Mouse (Mus musculus) limb, embryonic 11.5 days (tissue): ENCODE data around the gene Runx1. TPM values are rescaled to one million over a fixed set of nuclear protein-coding genes. Genes with fewer than 3 reads are reported as not detected.

Source experiments
- ATAC-seq: fragments of 200-750 bp; cut with Nextera tagmentation; 2 replicates; pipeline ENCODE4 v1.8.0; 2017; ENCODE audit warnings: low read depth; ENCODE audit not compliant: insufficient number of reproducible peaks, low FRiP score, low TSS enrichment
- DNase-seq: peaks from one replicate; pipeline ENCODE4 v3.0.0-alpha.2; 2015; ENCODE audit warnings: low spot score
- H3K27ac ChIP-seq: fragments of 300-500 bp; sonication (generic); replicated peaks from 2 replicates; pipeline ENCODE4 v1.5.1; 2014; ENCODE audit warnings: low read depth, mild to moderate bottlenecking, low read length
- H3K27me3 ChIP-seq: fragments of 300-500 bp; sonication (generic); 2 replicates; pipeline ENCODE4 v1.6.1; 2014; ENCODE audit warnings: mild to moderate bottlenecking, low read length, mixed read lengths; ENCODE audit not compliant: control insufficient read depth, insufficient read depth
- H3K36me3 ChIP-seq: fragments of 300-500 bp; sonication (generic); 2 replicates; pipeline ENCODE4 v1.6.1; 2014; ENCODE audit warnings: mild to moderate bottlenecking, low read length, moderate library complexity, mixed read lengths; ENCODE audit not compliant: control insufficient read depth, insufficient read depth
- H3K4me1 ChIP-seq: fragments of 300-500 bp; sonication (generic); 2 replicates; pipeline ENCODE4 v1.6.1; 2014; ENCODE audit warnings: low read length, mixed read lengths; ENCODE audit not compliant: control insufficient read depth, insufficient read depth
- H3K4me2 ChIP-seq: fragments of 300-500 bp; sonication (generic); 2 replicates; pipeline ENCODE4 v1.6.1; 2014; ENCODE audit warnings: low read depth, mild to moderate bottlenecking, moderate library complexity; ENCODE audit not compliant: severe bottlenecking
- H3K4me3 ChIP-seq: fragments of 300-500 bp; sonication (generic); 2 replicates; pipeline ENCODE4 v1.5.1; 2014; ENCODE audit warnings: low read depth, low read length
- H3K9ac ChIP-seq: fragments of 300-500 bp; sonication (generic); 2 replicates; pipeline ENCODE4 v1.6.1; 2014; ENCODE audit warnings: mild to moderate bottlenecking, low read length
- H3K9me3 ChIP-seq: fragments of 300-500 bp; sonication (generic); 2 replicates; pipeline ENCODE4 v1.6.1; 2016; ENCODE audit warnings: low read length; ENCODE audit not compliant: control insufficient read depth
- WGBS: fragments of 180-500 bp; shearing (Covaris S2); extraction: QIAGEN DNeasy Blood & Tissue Kit; methylation state at CpG from one replicate; pipeline ENCODE4 v1.1.7; 2014; 5-methylcytosine and 5-hydroxymethylcytosine counted together
- polyA plus RNA-seq: library from polyadenylated mRNA; unstranded; fragments of >200 nt; fragmentation: Nextera tagmentation; extraction: Ambion mirVana; gene quantifications from 2 replicates; pipeline ENCODE4 v1.2.1, GENCODE M21; 2014

The Runx1 gene
- polyA plus RNA-seq, 1 experiment from 2014 or later, result 2.7 TPM

DNA sequence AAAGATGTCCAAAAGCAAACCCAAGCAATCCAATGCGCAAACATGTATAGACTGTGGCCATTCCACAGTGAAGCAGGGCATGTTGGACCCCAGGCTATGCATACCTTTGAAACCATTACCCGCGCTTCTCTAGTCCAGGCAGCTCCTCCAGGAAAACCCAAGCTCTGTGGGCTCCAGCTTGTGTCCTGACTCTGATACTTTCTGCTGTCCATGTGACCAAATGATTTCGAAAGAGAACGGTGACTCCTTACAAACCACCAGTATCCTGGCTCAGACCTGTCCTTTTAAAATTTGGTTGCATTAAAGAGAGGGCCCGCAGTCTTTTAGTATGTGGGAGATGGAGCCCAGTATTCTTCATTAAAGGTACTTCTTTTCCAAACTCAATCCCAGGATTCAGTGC lies 234.2 kb downstream of the Runx1 start:
- ATAC-seq (no peak), DNase-seq (no peak)
- H3K27me3 ChIP-seq, result no peaks in the 10 kb centered on the region
- H3K4me2 ChIP-seq, result no peak overlapping the region
- peaks cover 4% of the 10 kb centered on the region; the same call in 1 of the 2 replicates for H3K4me1 ChIP-seq
- no peaks in the 10 kb centered on the region for H3K36me3 ChIP-seq
- H3K9ac ChIP-seq, result no peak overlapping the region
- H3K9me3 ChIP-seq, result no peaks in the 10 kb centered on the region
- no peak overlapping the region for H3K27ac ChIP-seq
- H3K4me3 ChIP-seq, result no peak overlapping the region
- 80% methylated on average over 6 of the region's 6 CpGs for WGBS

GRCm38 (mm10) chr16:92587836-92588235 lies 238.1 kb downstream of the Runx1 start:
- Histone ChIP-seq H3K27me3 (no peaks in the 10 kb centered on the region), H3K9me3 (no peaks in the 10 kb centered on the region), H3K4me1 (peaks cover 4% of the 10 kb centered on the region; the same call in 1 of the 2 replicates), H3K27ac (no peak overlapping the region), H3K4me2 (no peak overlapping the region), H3K36me3 (no peaks in the 10 kb centered on the region), H3K9ac (no peak overlapping the region), H3K4me3 (no peak overlapping the region)
- DNase-seq (no peak), ATAC-seq (no peak)
- WGBS, result 90% methylated on average over 4 of the region's 4 CpGs

GRCm38 (mm10) chr16:92581767-92582166 lies 244.2 kb downstream of the Runx1 start:
- 80% methylated on average over 10 of the region's 10 CpGs for WGBS
- DNase-seq (no peak), ATAC-seq (0 out of 2 replicates have a peak, but pooled peaks have one; percentile 3)
- Histone ChIP-seq H3K27me3 (no peaks in the 10 kb centered on the region), H3K9me3 (no peaks in the 10 kb centered on the region), H3K4me2 (no peak overlapping the region), H3K4me3 (no peak overlapping the region), H3K9ac (no peak overlapping the region), H3K36me3 (no peaks in the 10 kb centered on the region), H3K27ac (no peak overlapping the region), H3K4me1 (no peaks in the 10 kb centered on the region)

DNA sequence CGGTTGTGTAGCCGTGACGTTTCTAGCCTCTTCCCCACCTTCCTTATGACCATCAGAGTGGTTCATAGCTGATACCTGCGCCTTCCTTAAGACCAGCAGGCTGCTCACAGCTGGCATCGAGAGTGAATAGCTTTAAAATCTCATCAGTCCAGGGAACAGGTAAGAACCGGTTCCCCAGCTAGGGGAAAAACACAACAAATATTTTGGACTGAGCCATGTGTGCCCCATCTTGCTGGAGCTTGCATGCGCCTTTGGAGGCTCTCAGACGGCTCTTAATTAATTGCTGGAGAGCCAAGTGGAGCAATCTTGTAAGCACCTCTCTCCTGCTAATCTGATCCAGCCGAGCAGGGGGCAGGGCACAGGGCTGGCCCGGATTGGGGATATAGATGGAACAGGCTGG lies 245.0 kb downstream of the Runx1 start:
- DNase-seq, result no peak
- H3K4me3 ChIP-seq, result no peak overlapping the region
- H3K4me1 ChIP-seq, result no peaks in the 10 kb centered on the region
- H3K9me3 ChIP-seq, result no peaks in the 10 kb centered on the region
- 57% methylated on average over 10 of the region's 10 CpGs for WGBS
- no peaks in the 10 kb centered on the region for H3K36me3 ChIP-seq
- no peak overlapping the region for H3K27ac ChIP-seq
- H3K4me2 ChIP-seq, result no peak overlapping the region
- no peaks in the 10 kb centered on the region for H3K27me3 ChIP-seq
- no peak for ATAC-seq
- H3K9ac ChIP-seq, result no peak overlapping the region

GRCm38 (mm10) chr16:92578915-92579653 lies 246.9 kb downstream of the Runx1 start:
- 76% methylated on average over 7 of the region's 7 CpGs for WGBS
- H3K27me3 ChIP-seq, result no peaks in the 10 kb centered on the region
- no peak overlapping the region for H3K4me2 ChIP-seq
- H3K4me1 ChIP-seq, result no peaks in the 10 kb centered on the region
- H3K36me3 ChIP-seq, result no peaks in the 10 kb centered on the region
- no peak overlapping the region for H3K4me3 ChIP-seq
- no peak for DNase-seq
- no peak overlapping the region for H3K27ac ChIP-seq
- H3K9me3 ChIP-seq, result no peaks in the 10 kb centered on the region
- H3K9ac ChIP-seq, result no peak overlapping the region
- ATAC-seq, result no peak

- ATAC-seq (no peak), DNase-seq (no peak)
- H3K36me3 ChIP-seq, result no peaks in the 10 kb centered on the region
- H3K27ac ChIP-seq, result no peak overlapping the region
- no peaks in the 10 kb centered on the region for H3K4me1 ChIP-seq
- 79% methylated on average over 9 of the region's 9 CpGs for WGBS
- H3K9me3 ChIP-seq, result no peaks in the 10 kb centered on the region
- H3K4me2 ChIP-seq, result no peak overlapping the region
- H3K27me3 ChIP-seq, result no peaks in the 10 kb centered on the region
- H3K9ac ChIP-seq, result no peak overlapping the region
- H3K4me3 ChIP-seq, result no peak overlapping the region
Measured at GRCm38 (mm10) chr16:92577381-92577780, 248.6 kb downstream of the Runx1 start.

- H3K4me3 ChIP-seq, result no peak overlapping the region
- H3K36me3 ChIP-seq, result no peaks in the 10 kb centered on the region
- WGBS, result 77% methylated on average over 10 of the region's 10 CpGs
- H3K4me2 ChIP-seq, result no peak overlapping the region
- H3K9ac ChIP-seq, result no peak overlapping the region
- no peaks in the 10 kb centered on the region for H3K27me3 ChIP-seq
- H3K9me3 ChIP-seq, result no peaks in the 10 kb centered on the region
- H3K27ac ChIP-seq, result no peak overlapping the region
- H3K4me1 ChIP-seq, result no peaks in the 10 kb centered on the region
- ATAC-seq (no peak), DNase-seq (no peak)
Measured at GRCm38 (mm10) chr16:92575792-92576191, 250.2 kb downstream of the Runx1 start.

DNA sequence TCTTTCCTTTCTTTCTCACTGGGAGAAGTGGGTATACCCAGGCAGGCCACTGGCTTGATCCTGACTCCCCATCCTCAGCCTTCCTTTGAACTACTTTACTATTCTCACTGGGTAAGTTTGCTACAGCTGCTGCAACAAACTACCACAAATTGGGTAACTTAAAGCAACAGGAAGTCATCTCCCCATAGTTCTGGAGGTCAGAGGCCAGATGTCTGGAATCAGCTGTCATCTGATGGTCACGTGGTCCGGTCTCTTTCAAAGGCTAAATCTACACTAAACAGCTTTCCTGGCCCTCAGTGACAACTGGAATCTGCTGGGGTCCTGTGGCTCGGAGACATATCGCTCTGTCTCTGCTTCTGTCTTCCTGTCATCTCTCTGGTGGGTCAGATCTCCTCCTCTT lies 252.8 kb downstream of the Runx1 start:
- H3K27ac ChIP-seq, result no peak overlapping the region
- 54% methylated on average over 4 of the region's 4 CpGs for WGBS

DNA sequence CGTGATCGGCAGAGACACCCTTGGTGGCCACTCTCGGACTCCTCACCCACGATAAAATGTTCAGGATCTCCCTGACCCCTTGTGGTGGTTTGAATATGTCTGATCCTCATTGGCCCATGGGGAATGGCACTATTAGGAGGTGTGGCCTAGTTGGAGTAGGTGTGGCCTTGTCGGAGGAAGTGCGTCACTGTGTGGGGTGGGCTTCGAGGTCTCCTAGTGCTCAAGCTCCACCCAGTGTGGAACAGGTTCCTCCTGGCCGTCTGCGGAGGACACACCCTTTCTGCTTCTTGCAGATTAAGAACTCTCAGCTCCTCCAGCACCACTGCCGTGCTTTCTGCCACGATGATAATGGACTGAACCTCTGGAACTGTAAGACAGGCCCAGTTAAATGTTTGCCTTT lies 254.7 kb downstream of the Runx1 start:
- Histone ChIP-seq H3K36me3 (no peaks in the 10 kb centered on the region), H3K4me3 (no peak overlapping the region), H3K27me3 (no peaks in the 10 kb centered on the region), H3K9me3 (no peaks in the 10 kb centered on the region), H3K4me2 (no peak overlapping the region), H3K27ac (no peak overlapping the region), H3K4me1 (peaks cover under 1% of the 10 kb centered on the region; the same call in 1 of the 2 replicates), H3K9ac (no peak overlapping the region)
- 91% methylated on average over 11 of the region's 11 CpGs for WGBS
- ATAC-seq (no peak), DNase-seq (no peak)

More for the DNA sequence above, 252.8 kb downstream of the Runx1 start:
- Histone ChIP-seq H3K4me1 (no peaks in the 10 kb centered on the region), H3K4me3 (no peak overlapping the region), H3K9ac (no peak overlapping the region), H3K36me3 (no peaks in the 10 kb centered on the region), H3K27me3 (no peaks in the 10 kb centered on the region), H3K4me2 (no peak overlapping the region), H3K9me3 (no peaks in the 10 kb centered on the region)
- DNase-seq, result no peak
- no peak for ATAC-seq
